Mouse (Mus musculus): ENCODE measurements around the gene Nptx2. TPM values are rescaled to one million over a fixed set of nuclear protein-coding genes. Genes with fewer than 3 reads are reported as not detected.

The Nptx2 gene
- 44.1 and 57.9 TPM in 2 replicates for polyA plus RNA-seq (2012; rRNA removed)

DNA sequence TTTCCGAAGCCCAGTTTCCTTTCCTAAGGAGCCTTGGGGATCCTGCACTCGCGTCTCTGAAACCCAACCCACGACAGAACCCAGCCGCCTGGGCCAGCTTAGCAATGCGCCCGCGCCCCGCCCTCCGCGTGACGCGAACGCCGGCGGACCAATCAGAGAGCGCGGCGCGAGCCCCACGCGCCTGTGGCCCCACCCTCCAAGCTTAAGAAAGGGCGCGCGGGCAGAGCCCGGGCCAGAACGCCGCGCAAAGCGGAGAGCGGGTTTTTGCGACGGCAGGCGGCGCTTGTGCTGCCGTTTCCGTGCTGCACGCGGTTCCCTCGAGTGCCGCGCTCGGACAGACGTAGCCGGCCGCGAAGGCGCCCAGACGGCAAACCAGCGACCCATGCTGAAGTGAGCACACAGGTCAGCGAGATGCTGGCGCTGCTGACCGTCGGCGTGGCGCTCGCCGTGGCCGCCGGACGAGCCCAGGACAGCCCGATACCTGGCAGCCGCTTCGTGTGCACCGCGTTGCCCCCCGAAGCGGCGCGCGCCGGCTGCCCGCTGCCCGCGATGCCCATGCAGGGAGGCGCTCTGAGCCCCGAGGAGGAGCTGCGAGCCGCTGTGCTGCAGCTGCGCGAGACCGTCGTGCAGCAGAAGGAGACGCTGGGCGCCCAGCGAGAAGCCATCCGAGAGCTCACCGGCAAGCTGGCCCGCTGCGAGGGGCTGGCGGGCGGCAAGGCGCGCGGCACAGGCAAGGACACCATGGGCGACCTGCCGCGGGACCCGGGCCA is at the start of gene Nptx2:
Gene Nptx2 (plus strand): TSS at position 250 of the 770 bp plus-strand sequence.
- DNase-seq (ENCODE audit: extremely low spot score in 1 of 2, low spot score in 1 of 2) = peak; percentile 41 to 91

- DNase-seq (ENCODE audit: extremely low spot score in 1 of 2, low spot score in 1 of 2) = no peak
Observed at GRCm38 (mm10) chr5:144496481-144496880, 49.2 kb upstream of the Nptx2 start.

DNA sequence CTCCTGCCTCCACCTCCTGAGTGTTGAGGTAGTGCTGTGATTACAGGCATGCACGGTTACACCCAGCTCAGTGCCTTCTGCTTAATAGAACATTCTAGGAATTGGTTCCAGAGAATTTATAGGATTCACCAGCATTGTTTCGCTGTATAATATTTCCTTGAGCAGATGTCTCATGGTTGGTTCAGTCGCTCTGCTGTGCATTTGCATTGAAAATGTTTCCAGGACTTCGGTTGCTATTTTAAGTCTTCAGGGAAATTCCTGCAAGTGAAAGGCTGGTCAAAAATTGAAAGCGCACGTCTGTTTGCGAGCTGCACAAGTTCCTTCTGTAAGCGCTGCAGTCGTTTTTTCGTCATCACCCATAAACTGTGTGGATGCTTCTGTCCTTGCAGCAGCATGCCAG is 41.5 kb upstream of the Nptx2 start:
- DNase-seq (ENCODE audit: extremely low spot score in 1 of 2, low spot score in 1 of 2) = peak in 1 of 2 experiments; percentile 32

GRCm38 (mm10) chr5:144505731-144506130 is 40.0 kb upstream of the Nptx2 start:
- DNase-seq (ENCODE audit: extremely low spot score in 1 of 2, low spot score in 1 of 2) = no peak

DNA sequence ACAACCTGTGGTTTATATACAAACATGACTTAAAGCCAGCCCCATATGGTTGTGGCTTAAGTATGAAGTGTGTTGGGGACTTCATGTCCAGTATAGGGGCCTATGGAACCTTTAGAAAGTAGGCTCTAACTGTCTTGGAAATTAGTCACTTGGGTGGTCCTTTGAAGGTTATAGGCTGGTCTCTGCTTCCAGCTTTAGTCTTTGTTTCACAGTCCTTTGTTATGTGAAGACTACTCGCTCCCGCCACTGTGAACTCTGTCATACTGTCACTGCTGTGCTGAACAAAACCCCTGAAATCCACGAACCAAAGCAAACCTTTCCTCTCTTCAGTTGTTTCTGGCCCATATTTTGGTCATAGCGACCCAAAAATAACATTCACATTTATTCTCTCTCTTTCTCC is 39.5 kb upstream of the Nptx2 start:
- DNase-seq (ENCODE audit: extremely low spot score in 1 of 2, low spot score in 1 of 2) = no peak

GRCm38 (mm10) chr5:144506689-144507552 is 38.8 kb upstream of the Nptx2 start:
- DNase-seq (ENCODE audit: extremely low spot score in 1 of 2, low spot score in 1 of 2) = no peak

- DNase-seq (ENCODE audit: extremely low spot score in 1 of 2, low spot score in 1 of 2) = no peak
Observed at GRCm38 (mm10) chr5:144509431-144509830, 36.3 kb upstream of the Nptx2 start.

DNA sequence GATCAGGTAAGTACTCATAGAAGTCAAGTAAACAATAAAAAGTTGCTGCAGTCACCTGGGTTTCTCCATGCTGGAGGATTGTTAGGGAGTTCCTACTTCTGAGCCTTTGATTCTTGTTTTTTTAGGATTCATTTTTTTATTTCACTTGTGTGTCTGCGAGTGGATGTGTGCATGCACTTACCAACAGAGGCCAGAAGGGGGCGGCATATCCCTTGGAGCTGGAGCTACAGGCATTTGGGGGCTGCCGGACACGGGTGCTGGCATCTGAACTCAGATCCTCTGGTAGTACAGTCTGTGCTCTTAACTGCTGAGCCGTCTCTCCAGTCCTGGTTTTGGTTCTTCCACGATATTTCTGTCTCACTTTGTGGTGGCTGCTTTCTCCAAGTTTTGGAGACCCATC is 31.0 kb upstream of the Nptx2 start:
- no peak for DNase-seq (ENCODE audit: extremely low spot score in 1 of 2, low spot score in 1 of 2)

DNA sequence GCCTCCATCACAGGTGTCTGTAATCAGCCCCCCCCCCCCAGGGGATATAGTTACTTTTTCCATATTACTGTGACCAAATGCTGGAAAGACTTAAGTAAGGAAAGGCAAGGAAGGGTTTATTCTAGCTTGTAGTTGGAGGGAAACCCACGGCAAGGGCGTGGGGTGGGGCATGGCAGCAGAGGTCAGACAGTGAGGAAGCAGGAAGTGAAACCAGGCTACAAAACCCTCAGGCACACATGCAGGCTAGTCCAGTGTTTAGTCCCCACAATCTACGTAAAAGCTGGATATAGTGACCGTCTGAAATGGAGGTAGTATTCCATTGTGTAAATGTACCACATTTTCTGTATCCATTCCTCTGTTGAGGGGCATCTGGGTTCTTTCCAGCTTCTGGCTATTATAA is 30.5 kb upstream of the Nptx2 start:
- no peak for DNase-seq (ENCODE audit: extremely low spot score in 1 of 2, low spot score in 1 of 2)

- no peak for DNase-seq (ENCODE audit: extremely low spot score in 1 of 2, low spot score in 1 of 2)
Observed at GRCm38 (mm10) chr5:144520096-144520495, 25.6 kb upstream of the Nptx2 start.

GRCm38 (mm10) chr5:144524774-144525173 is 20.9 kb upstream of the Nptx2 start:
- DNase-seq (ENCODE audit: extremely low spot score in 1 of 2, low spot score in 1 of 2) = no peak

DNA sequence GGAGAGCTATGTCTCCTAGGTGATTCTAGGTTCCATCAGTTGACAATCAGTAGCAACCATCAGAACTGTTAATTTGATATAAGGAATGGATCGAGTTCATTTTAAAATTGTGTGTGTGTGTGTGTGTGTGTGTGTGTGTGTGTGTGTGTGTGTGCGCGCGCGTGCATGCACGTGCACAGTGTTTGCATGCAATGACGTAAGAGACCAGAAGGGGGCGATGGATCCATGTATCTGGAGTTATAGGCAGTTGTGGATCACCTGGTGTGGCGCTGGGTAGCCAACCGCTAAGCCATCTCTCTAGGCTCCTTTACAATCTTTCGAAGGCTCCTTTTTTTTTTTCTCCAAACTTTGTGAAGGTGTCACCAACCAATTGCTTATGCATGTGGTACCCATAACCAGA is 16.6 kb upstream of the Nptx2 start:
- DNase-seq (ENCODE audit: extremely low spot score in 1 of 2, low spot score in 1 of 2) = no peak

DNA sequence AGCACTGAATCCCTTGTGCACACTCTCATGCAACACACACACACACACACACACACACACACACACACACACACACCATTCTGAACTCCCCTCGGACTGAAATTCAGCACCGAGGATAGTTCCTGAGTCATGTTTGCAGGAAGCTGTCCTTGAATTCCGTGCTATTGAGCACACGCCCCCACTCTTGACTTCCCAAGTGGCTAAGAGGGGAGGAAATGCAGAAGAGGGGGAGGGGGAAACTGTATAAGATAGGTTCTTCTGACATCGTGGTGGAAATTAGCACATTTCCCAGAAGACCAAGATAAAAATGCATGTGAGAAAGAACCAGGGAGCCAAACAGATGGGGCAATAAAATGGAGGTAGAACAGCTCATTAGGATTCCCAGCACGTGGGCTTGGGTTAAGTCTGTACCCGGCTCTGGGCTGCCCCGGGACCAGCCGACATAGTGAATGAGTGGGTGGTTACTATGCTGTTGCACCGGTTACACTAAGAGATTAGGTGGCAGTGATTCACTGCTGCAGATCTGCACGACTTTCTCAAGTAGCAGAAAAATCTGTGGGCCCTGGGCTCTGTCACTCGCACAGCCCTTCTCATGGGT is 2.9 kb upstream of the Nptx2 start:
- DNase-seq (ENCODE audit: extremely low spot score in 1 of 2, low spot score in 1 of 2) = peak; percentile 70 to 84

GRCm38 (mm10) chr5:144546423-144546995 is 807 bp downstream of the Nptx2 start:
- DNase-seq (ENCODE audit: extremely low spot score in 1 of 2, low spot score in 1 of 2) = no peak

DNA sequence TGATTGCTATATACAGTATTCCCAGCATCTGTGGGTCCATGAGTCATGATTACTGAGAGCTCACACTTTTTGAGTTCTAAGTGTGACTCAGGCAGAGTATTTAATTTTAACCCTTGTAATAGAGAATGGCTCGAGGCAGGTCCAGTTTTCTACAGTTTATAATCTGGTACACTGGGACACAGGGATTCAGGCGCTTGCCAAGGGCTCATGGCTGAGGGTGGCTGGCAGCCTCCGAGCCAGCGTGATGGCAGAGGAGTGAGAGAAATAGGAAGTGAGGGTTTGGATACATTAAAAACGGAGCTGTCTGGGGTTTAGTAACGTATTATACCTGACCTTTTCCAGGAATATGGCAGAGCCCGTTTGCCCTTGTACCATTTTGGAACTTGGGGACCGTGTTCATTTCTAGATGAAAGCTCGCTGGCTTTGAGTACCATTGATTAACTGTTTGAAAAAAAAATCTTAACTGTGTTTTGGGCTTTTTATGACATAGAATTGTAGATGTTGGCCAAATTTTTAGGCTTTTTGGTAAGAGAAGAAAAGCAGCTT is 1.7 kb downstream of the Nptx2 start:
- peak in 1 of 2 experiments; percentile 48 for DNase-seq (ENCODE audit: extremely low spot score in 1 of 2, low spot score in 1 of 2)

GRCm38 (mm10) chr5:144548079-144548631 is 2.5 kb downstream of the Nptx2 start:
- DNase-seq (ENCODE audit: extremely low spot score in 1 of 2, low spot score in 1 of 2) = no peak

GRCm38 (mm10) chr5:144550003-144550402 is 4.3 kb downstream of the Nptx2 start:
- peak; percentile 30 to 63 for DNase-seq (ENCODE audit: extremely low spot score in 1 of 2, low spot score in 1 of 2)

- no peak for DNase-seq (ENCODE audit: extremely low spot score in 1 of 2, low spot score in 1 of 2)
Observed at GRCm38 (mm10) chr5:144550622-144551137, 5.0 kb downstream of the Nptx2 start.

DNA sequence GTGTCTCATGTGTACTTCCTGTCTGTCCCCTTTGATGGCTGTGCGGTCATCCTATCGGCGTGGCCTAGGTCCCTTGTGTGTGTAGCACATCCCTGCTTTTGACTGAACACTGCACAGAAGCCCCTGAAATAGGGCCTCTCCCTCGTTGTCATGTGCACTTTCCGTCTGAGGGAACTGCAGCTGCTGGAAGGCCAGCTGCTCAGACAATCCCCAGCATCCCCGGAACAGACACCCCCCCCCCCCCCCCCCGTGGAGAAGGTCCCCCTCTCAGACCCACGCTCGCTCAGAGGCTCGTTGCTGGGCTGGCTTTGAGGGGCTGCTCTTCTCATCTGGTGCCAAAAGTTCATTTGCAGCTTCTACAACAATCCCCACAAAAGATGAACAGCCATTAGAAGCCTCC is 11.0 kb downstream of the Nptx2 start:
- no peak for DNase-seq (ENCODE audit: extremely low spot score in 1 of 2, low spot score in 1 of 2)

DNA sequence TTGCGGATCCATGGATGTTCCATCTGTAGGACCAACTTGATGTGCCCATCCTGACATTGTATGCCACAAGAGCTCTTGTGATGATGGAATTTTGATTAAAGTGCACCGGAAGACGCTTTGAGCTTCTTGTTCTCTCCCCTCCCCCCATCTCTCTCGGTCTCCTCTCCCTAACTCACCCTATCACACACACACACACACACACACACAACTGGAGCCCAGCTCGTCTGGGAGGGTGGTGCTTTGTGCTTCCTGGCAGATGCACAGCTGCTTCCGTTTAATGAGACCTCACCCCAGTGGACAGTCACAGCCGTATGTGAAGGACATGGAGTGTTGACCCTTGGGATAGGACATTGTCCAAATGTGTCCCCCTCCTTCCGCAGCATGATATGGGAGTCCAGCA is 11.7 kb downstream of the Nptx2 start:
- DNase-seq (ENCODE audit: extremely low spot score in 1 of 2, low spot score in 1 of 2) = no peak

Measured in frontal cortex, adult 2 months (tissue).